Mouse (Mus musculus): Measurements from ENCODE around the gene Vmn1r68.

Vmn1r68 gene

GRCm38 (mm10) chr7:10558385-10558784 is at the start of gene Vmn1r68:
TSS of gene Vmn1r68 (minus strand) at chr7:10558485.
- no peak for DNase-seq (ENCODE audit: inconsistent age in 2 of 2, low spot score in 1 of 2)

GRCm38 (mm10) chr7:10495578-10495977 is 62.7 kb downstream of the Vmn1r68 start:
- no peak for DNase-seq (ENCODE audit: inconsistent age in 2 of 2, low spot score in 1 of 2)

DNA sequence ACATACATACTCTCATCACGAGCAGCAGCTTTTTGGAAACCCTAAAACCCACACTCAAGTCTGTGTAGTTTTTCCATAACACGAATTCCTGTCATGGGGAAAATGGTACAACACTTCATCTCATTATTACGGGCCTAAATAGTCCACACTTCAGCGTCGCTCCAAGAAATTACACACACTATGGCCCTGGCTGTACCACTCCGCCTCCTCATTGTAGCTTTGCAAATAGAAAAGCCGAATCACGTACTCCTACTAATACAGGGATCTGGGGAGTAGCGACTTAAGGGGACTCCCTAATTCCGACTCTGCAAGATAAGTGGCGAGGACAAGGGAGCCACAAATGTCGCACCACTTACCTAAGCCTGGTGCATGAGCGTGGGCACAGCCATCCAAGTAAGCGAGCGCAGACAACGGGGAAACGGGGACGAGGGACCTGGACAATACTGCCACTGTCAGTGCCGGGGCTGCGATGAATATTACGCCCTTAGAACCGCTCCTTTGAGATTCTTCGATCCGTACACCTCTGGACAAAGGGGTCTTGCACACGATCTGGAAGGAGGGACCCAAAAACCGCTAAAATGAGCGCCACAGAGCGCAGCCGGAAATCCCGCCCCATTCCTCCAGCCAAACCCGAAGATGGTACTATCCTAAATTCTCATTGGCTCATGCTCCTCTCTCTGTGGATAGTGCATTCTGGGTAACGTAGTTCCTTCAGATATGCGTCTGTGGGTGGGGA is 63.3 kb downstream of the Vmn1r68 start, which contains the start of gene Zik1:
Gene Zik1, minus strand, starts transcription at position 609 of the 736 bp plus-strand sequence.
- DNase-seq (ENCODE audit: inconsistent age in 2 of 2, low spot score in 1 of 2), result peak; percentile 73 to 90

GRCm38 (mm10) chr7:10480588-10481233 is 77.6 kb downstream of the Vmn1r68 start:
- DNase-seq (ENCODE audit: inconsistent age in 2 of 2, low spot score in 1 of 2), result no peak

DNA sequence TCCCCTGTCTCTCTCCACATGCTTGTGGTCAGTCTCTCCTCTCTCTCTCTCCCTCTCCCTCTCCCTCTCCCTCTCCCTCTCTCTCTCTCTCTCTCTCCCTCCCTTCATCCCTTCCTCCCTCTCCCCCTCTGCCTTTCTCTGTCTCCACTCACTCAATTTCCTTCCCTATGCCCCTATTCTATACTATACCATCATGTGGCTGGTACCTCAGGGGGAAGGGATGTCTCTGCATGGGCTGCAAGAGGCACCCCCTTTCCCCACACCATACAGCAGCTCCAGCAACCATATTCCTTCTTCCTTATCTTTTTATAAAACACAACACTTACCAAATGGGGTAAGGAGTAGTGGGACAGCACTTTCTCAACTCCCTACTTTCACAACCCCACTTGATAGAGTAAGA is 78.5 kb downstream of the Vmn1r68 start:
- DNase-seq (ENCODE audit: inconsistent age in 2 of 2, low spot score in 1 of 2), result no peak

DNA sequence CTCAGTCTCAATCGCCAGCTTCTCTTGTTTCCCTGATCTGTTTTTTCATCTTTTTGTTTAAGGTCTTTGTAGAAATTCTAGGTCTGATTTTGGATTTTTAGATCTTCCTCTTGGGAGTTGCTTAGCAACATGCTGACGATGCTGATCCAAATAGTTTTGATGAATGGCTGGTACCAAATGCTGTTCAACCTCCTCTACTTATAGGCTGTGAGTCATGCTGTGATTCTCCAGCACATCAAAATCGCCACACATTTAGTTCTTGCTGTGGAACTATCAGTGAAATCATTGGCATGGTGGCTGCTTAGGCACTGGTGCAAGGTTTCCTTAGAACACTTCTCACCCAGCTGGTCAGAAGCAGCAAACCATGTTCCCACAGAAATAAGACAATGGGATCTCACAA is 100.1 kb downstream of the Vmn1r68 start:
- no peak for DNase-seq (ENCODE audit: inconsistent age in 2 of 2, low spot score in 1 of 2)

Measured in adrenal gland, adult (tissue).